Mouse (Mus musculus): ENCODE results near the gene Babam2.

DNA sequence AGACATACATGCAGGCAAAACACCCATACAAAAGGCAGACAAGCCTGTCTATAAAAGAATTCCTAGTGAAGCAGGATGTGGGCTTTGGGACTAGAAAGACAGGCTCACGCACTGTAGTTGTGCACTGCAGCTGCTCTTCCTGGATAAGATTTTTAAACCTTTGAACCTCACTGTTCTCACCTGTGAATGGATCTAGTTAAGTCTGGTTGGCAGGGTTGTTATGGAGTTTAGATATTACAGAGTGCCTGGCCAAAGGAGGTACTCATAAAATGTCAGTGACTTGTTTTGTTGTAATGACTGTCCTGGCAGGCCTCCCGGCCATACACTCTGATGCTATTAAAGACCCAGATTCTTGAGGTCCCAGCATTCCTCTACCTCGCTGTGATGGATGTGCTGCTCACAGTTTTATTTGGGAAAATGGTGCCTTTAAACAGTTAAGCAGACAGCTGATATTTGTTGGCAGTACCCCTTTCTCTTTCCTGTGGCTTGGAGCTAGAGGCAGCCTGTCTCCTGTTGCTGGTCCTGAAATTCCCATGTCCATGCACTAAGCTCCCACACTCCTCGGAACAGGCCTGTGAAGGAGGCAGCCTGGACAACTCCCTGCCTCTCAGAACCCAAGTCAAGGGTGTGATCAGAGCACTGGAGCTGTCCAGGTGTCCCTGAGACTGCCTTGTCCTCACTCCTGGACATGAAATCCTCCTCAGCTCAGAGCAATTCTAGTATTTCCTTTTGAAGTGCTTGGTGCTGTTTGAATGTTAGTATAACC, 299.9 kb downstream of the Babam2 start:
- no peak for TF ChIP-seq CTCF (IDR thresholded peaks at IDR 0.05; ENCODE audit: low read depth, low read length)
- TF ChIP-seq GATA1 (IDR thresholded peaks at IDR 0.05; ENCODE audit: borderline replicate concordance, low read length), result no peak
